Mouse (Mus musculus): ENCODE data around the gene Plxdc1.

DNA sequence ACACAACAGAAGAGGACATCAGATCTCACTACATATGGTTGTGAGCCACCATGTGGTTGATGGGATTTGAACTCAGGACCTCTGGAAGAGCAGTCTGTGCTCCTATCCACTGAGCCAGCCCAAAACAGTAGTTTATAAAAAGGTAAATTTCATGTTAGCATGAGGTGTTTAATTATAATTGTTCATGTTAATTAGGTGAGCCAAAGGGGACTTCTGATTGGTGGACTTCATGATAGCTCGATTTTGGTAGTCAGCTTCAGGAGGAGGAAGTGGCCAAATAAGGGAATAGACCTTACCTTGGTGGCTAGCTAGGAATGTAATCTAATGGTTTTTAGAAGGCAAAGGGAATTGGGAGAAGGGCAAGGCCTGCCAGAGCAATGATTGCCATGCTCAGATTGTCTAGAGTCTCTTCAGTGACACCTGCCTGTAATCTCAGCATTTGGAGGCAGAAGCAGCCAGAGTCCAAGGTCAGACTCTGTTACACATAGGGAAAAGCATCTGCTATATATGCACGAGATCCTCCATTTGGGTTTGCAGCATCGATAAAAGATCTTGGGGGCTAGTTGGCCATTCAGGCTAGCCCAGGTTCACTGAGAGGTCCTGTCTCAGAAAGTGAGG is 88.6 kb downstream of the Plxdc1 start:
- TF ChIP-seq TAL1 (IDR thresholded peaks at IDR 0.05; ENCODE audit: low read length) (no peak), GATA1 (IDR thresholded peaks at IDR 0.05; ENCODE audit: low read length) (no peak)

All from erythroblast, embryonic 14.5 days (primary cell).